Mouse (Mus musculus) cerebellum, adult 2 months (tissue): ENCODE measurements around the gene Prr5. TPM values are rescaled to one million over a fixed set of nuclear protein-coding genes. Genes with fewer than 3 reads are reported as not detected.

ENCODE experiments used
- DNase-seq, 2 experiments: peaks; one replicate each; pipeline ENCODE4 v3.0.0; 2021
- H3K27ac ChIP-seq: fragments of 200-500 bp; 2 replicates; pipeline ENCODE4 v1.5.1; 2012; ENCODE audit warnings: low read length, control low read depth, inconsistent platforms; ENCODE audit not compliant: insufficient read depth
- H3K27me3 ChIP-seq: fragments of 200-500 bp; 2 replicates; pipeline ENCODE4 v1.6.1; 2012; ENCODE audit warnings: inconsistent platforms, mild to moderate bottlenecking, low read length, moderate library complexity; ENCODE audit not compliant: control insufficient read depth, insufficient read depth
- H3K4me1 ChIP-seq: fragments of 200-500 bp; 2 replicates; pipeline ENCODE4 v1.6.1; 2011; ENCODE audit warnings: low read length; ENCODE audit not compliant: control insufficient read depth, insufficient read depth
- H3K4me3 ChIP-seq: fragments of 200-500 bp; replicated peaks from 2 replicates; pipeline ENCODE3; 2011; ENCODE audit warnings: mild to moderate bottlenecking, low read depth, low read length, control low read depth; ENCODE audit not compliant: insufficient read depth
- CTCF ChIP-seq: fragments of 200-500 bp; IDR thresholded peaks from 2 replicates; pipeline ENCODE4 v1.5.1; 2011; ENCODE audit warnings: low read depth, mild to moderate bottlenecking, control low read depth, low read length, moderate library complexity, borderline replicate concordance; ENCODE audit not compliant: insufficient read depth
- POLR2A ChIP-seq: fragments of 200-500 bp; IDR thresholded peaks from 2 replicates; pipeline ENCODE4 v1.6.1; 2011; ENCODE audit warnings: low read length, control low read depth, borderline replicate concordance; ENCODE audit not compliant: insufficient read depth
- WGBS: fragments of 180-500 bp; shearing (Covaris S2); methylation state at CpG from one replicate; pipeline ENCODE4 v1.1.7; 2018; 5-methylcytosine and 5-hydroxymethylcytosine counted together
- polyA plus RNA-seq: library from polyadenylated mRNA; depleted of rRNA; stranded (reverse); fragments of >200 nt; gene quantifications from 2 replicates; pipeline ENCODE4 v1.2.3, GENCODE M21; 2012; rRNA removed

Gene Prr5
- polyA plus RNA-seq = 13.5 and 14.9 TPM in 2 replicates

GRCm38 (mm10) chr15:84668938-84669747 is at the start of gene Prr5:
Gene Prr5, plus strand, starts transcription at chr15:84669620.
- Histone ChIP-seq H3K27me3 (no peaks in the 10 kb centered on the region), H3K4me1 (peaks cover 14% of the 10 kb centered on the region; the same call in 1 of the 2 replicates), H3K4me3 (no peak within 1 kb of the TSS), H3K27ac (no peak within 1 kb of the TSS)
- WGBS = 50% methylated on average over 14 of the region's 14 CpGs
- TF ChIP-seq POLR2A = no peak
- TF ChIP-seq CTCF = no peak
- DNase-seq = no peak

GRCm38 (mm10) chr15:84620028-84620427 is 49.4 kb upstream of the Prr5 start:
- H3K27ac ChIP-seq = no peak overlapping the region
- 64% methylated on average over 3 of the region's 3 CpGs for WGBS
- no peak for DNase-seq

GRCm38 (mm10) chr15:84621722-84622428 is 47.5 kb upstream of the Prr5 start:
- Histone ChIP-seq H3K4me1 (no peaks in the 10 kb centered on the region), H3K4me3 (no peak overlapping the region), H3K27me3 (no peaks in the 10 kb centered on the region), H3K27ac (no peak overlapping the region)
- no peak for TF ChIP-seq POLR2A
- no peak for TF ChIP-seq CTCF
- WGBS = 44% methylated on average over 14 of the region's 14 CpGs
- DNase-seq = no peak

More at GRCm38 (mm10) chr15:84620028-84620427, 49.4 kb upstream of the Prr5 start:
- Histone ChIP-seq H3K27me3 (no peaks in the 10 kb centered on the region), H3K4me3 (no peak overlapping the region), H3K4me1 (no peaks in the 10 kb centered on the region)
- TF ChIP-seq POLR2A = no peak
- no peak for TF ChIP-seq CTCF

- Histone ChIP-seq H3K27me3 (no peaks in the 10 kb centered on the region), H3K4me1 (no peaks in the 10 kb centered on the region), H3K4me3 (no peak overlapping the region), H3K27ac (no peak overlapping the region)
- TF ChIP-seq CTCF (no peak), POLR2A (no peak)
- DNase-seq = no peak
- WGBS = 45% methylated on average over 9 of the region's 9 CpGs
Observed at GRCm38 (mm10) chr15:84624870-84625269, 44.5 kb upstream of the Prr5 start.

DNA sequence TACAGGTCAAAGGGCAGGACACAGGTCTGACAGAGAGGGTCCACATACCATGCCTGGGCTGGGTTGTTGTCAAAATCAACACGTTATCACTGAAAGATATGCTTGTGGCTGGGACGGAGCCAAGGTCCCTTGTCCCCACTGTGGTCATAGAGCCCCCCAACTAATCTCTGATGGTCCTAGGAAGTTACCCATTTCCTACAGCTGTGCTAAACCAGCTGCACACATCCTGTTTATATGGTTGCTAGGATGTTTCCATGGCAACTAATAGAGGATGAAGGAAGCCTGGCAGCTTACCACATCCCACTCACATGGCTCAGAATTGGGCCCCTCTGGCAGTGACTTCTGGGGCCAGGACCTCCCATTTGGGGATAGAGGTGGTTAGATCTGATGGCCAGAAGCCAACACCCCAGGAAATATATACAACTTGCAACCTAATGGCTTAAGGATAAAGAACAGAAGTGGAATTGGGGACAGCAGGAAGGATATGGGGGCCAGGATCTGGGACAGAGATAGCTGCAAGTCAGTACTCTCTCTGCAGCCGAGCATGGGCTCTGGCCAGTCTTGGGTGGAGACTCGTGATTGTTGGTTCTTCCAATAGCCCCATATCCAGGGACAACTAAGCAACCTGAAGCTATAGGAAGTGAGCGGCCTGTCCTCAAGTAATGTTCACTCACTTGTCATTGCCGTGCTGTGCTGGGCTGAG is 43.6 kb upstream of the Prr5 start:
- 81% methylated on average over 6 of the region's 6 CpGs for WGBS
- H3K27ac ChIP-seq = no peak overlapping the region
- TF ChIP-seq CTCF = no peak
- no peak for TF ChIP-seq POLR2A
- H3K4me1 ChIP-seq = no peaks in the 10 kb centered on the region
- no peak for DNase-seq
- H3K4me3 ChIP-seq = no peak overlapping the region
- no peaks in the 10 kb centered on the region for H3K27me3 ChIP-seq

GRCm38 (mm10) chr15:84627308-84627707 is 42.1 kb upstream of the Prr5 start:
- TF ChIP-seq POLR2A = no peak
- no peak for TF ChIP-seq CTCF
- peak in 1 of 2 experiments; percentile 22 for DNase-seq
- 44% methylated on average over 5 of the region's 5 CpGs for WGBS
- Histone ChIP-seq H3K4me1 (no peaks in the 10 kb centered on the region), H3K4me3 (no peak overlapping the region), H3K27ac (no peak overlapping the region), H3K27me3 (no peaks in the 10 kb centered on the region)

DNA sequence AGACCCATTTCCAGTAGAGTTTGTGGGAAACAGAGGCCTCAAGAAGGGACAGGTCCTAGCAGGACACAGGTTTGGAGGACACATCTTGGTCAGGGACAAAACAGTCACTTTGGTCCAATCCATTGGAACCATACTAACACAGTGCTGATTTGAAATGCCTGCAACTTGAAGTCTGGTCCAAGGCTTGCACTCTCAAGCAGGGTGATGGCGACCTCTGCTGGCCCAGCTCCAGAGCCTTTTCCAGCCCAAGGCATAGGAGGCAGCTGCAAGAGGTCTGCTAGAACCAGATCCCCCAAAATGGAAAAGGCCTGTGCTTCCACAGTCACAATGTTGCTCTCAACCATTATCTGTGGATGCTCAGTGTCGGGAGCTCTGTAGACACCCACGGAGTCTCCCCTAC is 39.7 kb upstream of the Prr5 start:
- peak; percentile 13; the same call in 1 of the 2 replicates for TF ChIP-seq CTCF
- TF ChIP-seq POLR2A = no peak
- WGBS = 38% methylated on average over 3 of the region's 3 CpGs
- Histone ChIP-seq H3K4me1 (no peaks in the 10 kb centered on the region), H3K4me3 (no peak overlapping the region), H3K27me3 (no peaks in the 10 kb centered on the region), H3K27ac (no peak overlapping the region)
- DNase-seq = no peak
